Mouse (Mus musculus): ENCODE results near the gene Ell2. TPM values are rescaled to one million over a fixed set of nuclear protein-coding genes. Genes with fewer than 3 reads are reported as not detected.

Ell2 gene
- polyA plus RNA-seq (2015; fragmentation: Nextera tagmentation; extraction: Ambion mirVana): 13.0 and 13.6 TPM in 2 replicates

DNA sequence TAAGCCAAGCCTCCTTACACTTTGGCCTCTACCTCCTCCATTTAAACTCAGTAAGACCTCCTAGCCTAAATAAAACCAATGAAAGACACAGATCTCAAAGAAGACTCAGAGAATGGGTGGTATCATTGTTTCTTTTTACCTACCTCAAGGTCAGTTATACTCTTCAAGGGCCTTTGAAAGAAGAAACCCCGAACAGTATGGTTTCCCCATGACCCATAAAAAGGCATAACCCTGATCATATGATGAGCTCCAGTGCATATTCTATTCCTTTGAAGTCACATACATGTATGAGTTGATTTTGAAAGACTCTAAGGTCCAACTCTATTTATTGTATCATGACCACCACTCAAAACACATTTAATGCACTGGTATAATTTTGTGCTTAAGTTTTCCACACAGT is at the start of gene Ell2:
Gene Ell2, plus strand, starts transcription at position 301 of the 400 bp plus-strand sequence.
- Histone ChIP-seq H3K9ac (ENCODE audit: low read length) (peak within 1 kb of the TSS; percentile 90), H3K4me2 (replicated peaks; ENCODE audit: low read depth) (peak within 1 kb of the TSS; percentile 72), H3K36me3 (ENCODE audit: control insufficient read depth, insufficient read depth, low read length) (no peaks in the 10 kb centered on the region), H3K9me3 (ENCODE audit: control insufficient read depth, low read length) (no peaks in the 10 kb centered on the region), H3K4me1 (replicated peaks; ENCODE audit: control insufficient read depth, insufficient read depth) (no peaks in the 10 kb centered on the region), H3K27me3 (ENCODE audit: control insufficient read depth, insufficient read depth, low read length) (no peaks in the 10 kb centered on the region), H3K27ac (replicated peaks) (peak within 1 kb of the TSS; percentile 91), H3K4me3 (ENCODE audit: low read depth, low read length) (peak within 1 kb of the TSS; percentile 81)
- ATAC-seq (ENCODE audit: low FRiP score, low TSS enrichment): no peak
- WGBS: 95% methylated on average over 1 of the region's 1 CpGs
- TF ChIP-seq EP300 (optimal IDR thresholded peaks at IDR 0.05) (no peak), CTCF (IDR thresholded peaks at IDR 0.05; ENCODE audit: low read depth) (no peak)
- no peak for DNase-seq (ENCODE audit: low spot score)

DNA sequence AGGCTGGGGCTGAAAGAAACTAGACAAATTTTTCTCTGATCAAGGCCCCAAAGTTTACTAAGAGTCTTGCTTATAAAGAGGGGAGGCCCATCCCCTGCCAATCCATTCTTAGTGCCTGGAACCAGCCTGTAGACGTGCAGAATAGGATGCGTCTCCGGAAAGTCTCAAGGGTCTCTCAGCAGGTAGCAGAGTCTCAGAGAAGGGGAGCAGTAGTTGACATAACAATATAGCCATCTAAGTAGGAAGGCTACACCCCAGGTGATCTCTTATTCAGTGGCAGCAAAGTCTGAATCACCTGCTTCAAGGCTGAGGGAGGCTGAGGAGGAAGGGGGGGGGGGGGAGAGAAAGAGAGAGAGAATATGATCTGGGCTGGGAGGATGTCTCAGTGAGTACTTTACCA is 21.1 kb upstream of the Ell2 start:
- H3K4me3 ChIP-seq (ENCODE audit: low read depth, low read length): no peak overlapping the region
- H3K27me3 ChIP-seq (ENCODE audit: control insufficient read depth, insufficient read depth, low read length): no peaks in the 10 kb centered on the region
- no peaks in the 10 kb centered on the region for H3K36me3 ChIP-seq (ENCODE audit: control insufficient read depth, insufficient read depth, low read length)
- no peak overlapping the region for H3K9ac ChIP-seq (ENCODE audit: low read length)
- DNase-seq (ENCODE audit: low spot score) (no peak), ATAC-seq (ENCODE audit: low FRiP score, low TSS enrichment) (no peak)
- no peak overlapping the region for H3K4me2 ChIP-seq (replicated peaks; ENCODE audit: low read depth)
- TF ChIP-seq CTCF (IDR thresholded peaks at IDR 0.05; ENCODE audit: low read depth): no peak
- TF ChIP-seq EP300 (optimal IDR thresholded peaks at IDR 0.05): no peak
- 65% methylated on average over 3 of the region's 3 CpGs for WGBS
- H3K27ac ChIP-seq (replicated peaks): no peak overlapping the region
- no peaks in the 10 kb centered on the region for H3K9me3 ChIP-seq (ENCODE audit: control insufficient read depth, low read length)
- no peaks in the 10 kb centered on the region for H3K4me1 ChIP-seq (replicated peaks; ENCODE audit: control insufficient read depth, insufficient read depth)

DNA sequence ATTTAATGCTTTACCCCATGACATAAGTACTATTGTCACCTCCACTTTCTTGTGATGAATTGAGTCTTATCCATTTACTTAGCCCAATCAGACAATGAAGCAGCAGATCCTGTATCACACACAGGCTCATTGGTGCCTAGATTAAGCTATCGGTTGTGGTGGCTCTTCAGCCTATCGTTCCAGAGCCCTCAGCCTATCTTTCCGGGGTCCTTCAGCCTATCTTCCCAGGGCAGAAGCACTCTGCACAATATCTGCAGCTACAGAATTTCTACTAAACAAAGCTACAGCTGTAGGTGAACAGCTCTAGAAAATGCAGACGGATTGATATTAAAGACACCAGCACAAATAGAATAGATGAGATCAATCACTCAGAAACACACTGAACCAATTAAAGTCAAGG is 19.6 kb upstream of the Ell2 start:
- no peak overlapping the region for H3K4me3 ChIP-seq (ENCODE audit: low read depth, low read length)
- ATAC-seq (ENCODE audit: low FRiP score, low TSS enrichment) (no peak), DNase-seq (ENCODE audit: low spot score) (no peak)
- no peaks in the 10 kb centered on the region for H3K36me3 ChIP-seq (ENCODE audit: control insufficient read depth, insufficient read depth, low read length)
- H3K4me1 ChIP-seq (replicated peaks; ENCODE audit: control insufficient read depth, insufficient read depth): no peaks in the 10 kb centered on the region
- no peaks in the 10 kb centered on the region for H3K9me3 ChIP-seq (ENCODE audit: control insufficient read depth, low read length)
- H3K27me3 ChIP-seq (ENCODE audit: control insufficient read depth, insufficient read depth, low read length): no peaks in the 10 kb centered on the region
- H3K27ac ChIP-seq (replicated peaks): no peak overlapping the region
- H3K4me2 ChIP-seq (replicated peaks; ENCODE audit: low read depth): no peak overlapping the region
- WGBS: 83% methylated on average over 4 of the region's 4 CpGs
- no peak overlapping the region for H3K9ac ChIP-seq (ENCODE audit: low read length)
- TF ChIP-seq EP300 (optimal IDR thresholded peaks at IDR 0.05): no peak
- TF ChIP-seq CTCF (IDR thresholded peaks at IDR 0.05; ENCODE audit: low read depth): no peak

DNA sequence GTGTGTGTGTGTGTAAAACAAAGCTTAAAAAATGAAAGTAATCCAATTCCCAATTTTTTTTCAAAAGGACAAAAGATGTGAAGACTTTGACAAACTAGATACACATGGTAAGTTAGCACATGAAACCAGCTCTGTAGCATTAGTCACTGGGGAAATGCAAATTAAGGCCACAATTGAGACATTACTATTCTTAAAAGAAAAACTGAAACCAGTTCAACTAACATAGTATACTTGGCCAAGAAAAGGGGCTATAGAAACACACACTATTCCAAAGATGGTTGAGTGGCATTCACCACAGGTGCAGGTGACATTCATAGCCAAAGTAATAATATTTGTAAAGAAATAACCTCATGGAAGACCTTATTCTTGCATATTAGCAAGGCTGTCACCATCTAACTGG is 14.9 kb upstream of the Ell2 start:
- Histone ChIP-seq H3K9me3 (ENCODE audit: control insufficient read depth, low read length) (no peaks in the 10 kb centered on the region), H3K4me2 (replicated peaks; ENCODE audit: low read depth) (no peak overlapping the region), H3K36me3 (ENCODE audit: control insufficient read depth, insufficient read depth, low read length) (no peaks in the 10 kb centered on the region), H3K9ac (ENCODE audit: low read length) (no peak overlapping the region), H3K27me3 (ENCODE audit: control insufficient read depth, insufficient read depth, low read length) (no peaks in the 10 kb centered on the region), H3K4me1 (replicated peaks; ENCODE audit: control insufficient read depth, insufficient read depth) (no peaks in the 10 kb centered on the region), H3K4me3 (ENCODE audit: low read depth, low read length) (no peak overlapping the region), H3K27ac (replicated peaks) (no peak overlapping the region)
- DNase-seq (ENCODE audit: low spot score): no peak
- TF ChIP-seq EP300 (optimal IDR thresholded peaks at IDR 0.05) (no peak), CTCF (IDR thresholded peaks at IDR 0.05; ENCODE audit: low read depth) (no peak)
- ATAC-seq (ENCODE audit: low FRiP score, low TSS enrichment): no peak

DNA sequence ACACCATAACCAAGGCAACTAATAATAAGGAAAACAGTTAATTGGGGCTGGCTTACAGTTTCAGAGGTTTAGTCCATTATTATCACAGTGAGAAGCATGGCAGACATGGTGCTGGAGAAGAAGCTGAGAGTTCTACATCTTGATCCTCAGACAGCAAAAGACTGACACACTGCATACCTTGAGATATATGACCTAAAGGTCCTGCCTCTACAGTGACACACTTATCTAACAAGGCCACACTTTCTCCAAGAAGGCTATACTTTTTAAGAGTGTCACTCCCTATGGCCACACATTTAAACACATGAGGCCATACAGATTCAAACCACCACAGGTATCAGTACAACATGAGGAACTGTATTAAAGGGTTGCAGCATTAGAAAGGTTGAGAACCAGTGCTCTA is 13.5 kb upstream of the Ell2 start:
- Histone ChIP-seq H3K27me3 (ENCODE audit: control insufficient read depth, insufficient read depth, low read length) (no peaks in the 10 kb centered on the region), H3K4me2 (replicated peaks; ENCODE audit: low read depth) (no peak overlapping the region), H3K36me3 (ENCODE audit: control insufficient read depth, insufficient read depth, low read length) (no peaks in the 10 kb centered on the region), H3K27ac (replicated peaks) (no peak overlapping the region), H3K4me1 (replicated peaks; ENCODE audit: control insufficient read depth, insufficient read depth) (no peaks in the 10 kb centered on the region), H3K9ac (ENCODE audit: low read length) (no peak overlapping the region), H3K9me3 (ENCODE audit: control insufficient read depth, low read length) (no peaks in the 10 kb centered on the region), H3K4me3 (ENCODE audit: low read depth, low read length) (no peak overlapping the region)
- DNase-seq (ENCODE audit: low spot score): no peak
- no peak for ATAC-seq (ENCODE audit: low FRiP score, low TSS enrichment)
- no peak for TF ChIP-seq CTCF (IDR thresholded peaks at IDR 0.05; ENCODE audit: low read depth)
- TF ChIP-seq EP300 (optimal IDR thresholded peaks at IDR 0.05): no peak

DNA sequence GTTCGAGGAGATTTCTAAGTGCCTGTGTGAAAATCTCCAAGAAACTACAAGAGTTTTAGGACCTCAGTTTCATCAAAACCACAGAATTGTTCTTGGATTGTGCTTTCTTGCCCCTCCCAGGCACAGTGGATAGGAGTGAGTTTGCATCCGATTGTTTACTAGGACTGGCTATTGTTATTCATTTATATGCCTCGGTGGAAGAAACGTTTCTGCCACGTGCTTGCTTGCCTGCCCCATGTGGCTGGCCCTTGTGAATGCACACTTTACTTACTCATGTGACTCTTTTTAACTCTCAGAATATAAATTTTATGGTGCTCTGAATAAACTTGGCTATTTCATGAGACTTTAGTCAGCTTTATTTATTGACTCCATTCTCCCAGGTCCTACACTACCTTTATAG is 3.7 kb upstream of the Ell2 start:
- Histone ChIP-seq H3K27ac (replicated peaks) (no peak overlapping the region), H3K9ac (ENCODE audit: low read length) (no peak overlapping the region), H3K36me3 (ENCODE audit: control insufficient read depth, insufficient read depth, low read length) (no peaks in the 10 kb centered on the region), H3K9me3 (ENCODE audit: control insufficient read depth, low read length) (no peaks in the 10 kb centered on the region), H3K27me3 (ENCODE audit: control insufficient read depth, insufficient read depth, low read length) (no peaks in the 10 kb centered on the region), H3K4me1 (replicated peaks; ENCODE audit: control insufficient read depth, insufficient read depth) (no peaks in the 10 kb centered on the region), H3K4me2 (replicated peaks; ENCODE audit: low read depth) (no peak overlapping the region), H3K4me3 (ENCODE audit: low read depth, low read length) (no peak overlapping the region)
- WGBS: 59% methylated on average over 5 of the region's 5 CpGs
- DNase-seq (ENCODE audit: low spot score) (no peak), ATAC-seq (ENCODE audit: low FRiP score, low TSS enrichment) (no peak)
- TF ChIP-seq CTCF (IDR thresholded peaks at IDR 0.05; ENCODE audit: low read depth) (no peak), EP300 (optimal IDR thresholded peaks at IDR 0.05) (no peak)
